Mouse (Mus musculus): ENCODE measurements around the gene Kdm7a. TPM values are rescaled to one million over a fixed set of nuclear protein-coding genes. Genes with fewer than 3 reads are reported as not detected.

Gene Kdm7a
- polyA plus RNA-seq, 1 experiment from 2014 or later = 12.1 TPM

Other genes with a start within 250 kb of the Kdm7a start
- 5.1 and 5.2 TPM in 2 replicates for gene Parp12, start 88.4 kb downstream of the Kdm7a start, polyA plus RNA-seq (2015; fragmentation: Nextera tagmentation; extraction: Ambion mirVana)
- 9.1 and 9.3 TPM in 2 replicates for gene Slc37a3, start 170.9 kb upstream of the Kdm7a start, polyA plus RNA-seq (2015; fragmentation: Nextera tagmentation; extraction: Ambion mirVana)
- gene Rab19, start 174.4 kb upstream of the Kdm7a start, polyA plus RNA-seq (2015; fragmentation: Nextera tagmentation; extraction: Ambion mirVana) = 0.28 and 0.37 TPM in 2 replicates
- 229 and 259 TPM in 2 replicates for gene Mkrn1, start 213.7 kb upstream of the Kdm7a start, polyA plus RNA-seq (2015; fragmentation: Nextera tagmentation; extraction: Ambion mirVana)

Data from liver, embryonic 15.5 days (tissue).